Mouse (Mus musculus) lung, adult 2 months (tissue): ENCODE measurements around the gene Kifc5b. TPM values are rescaled to one million over a fixed set of nuclear protein-coding genes. Genes with fewer than 3 reads are reported as not detected.

Experiments used
- DNase-seq: peaks from one replicate; pipeline ENCODE4 v3.0.0; 2022
- H3K4me1 ChIP-seq: fragments of 200-500 bp; 2 replicates; pipeline ENCODE4 v1.6.1; 2011; ENCODE audit warnings: low read length; ENCODE audit not compliant: control insufficient read depth, insufficient read depth
- H3K4me3 ChIP-seq: fragments of 200-500 bp; replicated peaks from 2 replicates; pipeline ENCODE3; 2011; ENCODE audit warnings: low read depth, mild to moderate bottlenecking, control low read depth, low read length; ENCODE audit errors: extremely low read depth
- CTCF ChIP-seq: fragments of 200-500 bp; IDR thresholded peaks from 2 replicates; pipeline ENCODE4 v1.5.1; 2011; ENCODE audit warnings: mild to moderate bottlenecking, low read length, control low read depth; ENCODE audit not compliant: insufficient read depth
- POLR2A ChIP-seq: fragments of 200-500 bp; IDR thresholded peaks from 2 replicates; pipeline ENCODE4 v1.6.1; 2011; ENCODE audit warnings: low read depth, mild to moderate bottlenecking, control low read depth, low read length, borderline replicate concordance; ENCODE audit errors: extremely low read depth
- WGBS: fragments of 180-500 bp; shearing (Covaris S2); methylation state at CpG from one replicate; pipeline ENCODE4 v1.1.7; 2018; 5-methylcytosine and 5-hydroxymethylcytosine counted together
- polyA plus RNA-seq: library from polyadenylated mRNA; depleted of rRNA; stranded (reverse); fragments of >200 nt; gene quantifications from 2 replicates; pipeline ENCODE4 v1.2.3, GENCODE M21; 2012; rRNA removed

Kifc5b gene
- 1.5 and 1.8 TPM in 2 replicates for polyA plus RNA-seq

DNA sequence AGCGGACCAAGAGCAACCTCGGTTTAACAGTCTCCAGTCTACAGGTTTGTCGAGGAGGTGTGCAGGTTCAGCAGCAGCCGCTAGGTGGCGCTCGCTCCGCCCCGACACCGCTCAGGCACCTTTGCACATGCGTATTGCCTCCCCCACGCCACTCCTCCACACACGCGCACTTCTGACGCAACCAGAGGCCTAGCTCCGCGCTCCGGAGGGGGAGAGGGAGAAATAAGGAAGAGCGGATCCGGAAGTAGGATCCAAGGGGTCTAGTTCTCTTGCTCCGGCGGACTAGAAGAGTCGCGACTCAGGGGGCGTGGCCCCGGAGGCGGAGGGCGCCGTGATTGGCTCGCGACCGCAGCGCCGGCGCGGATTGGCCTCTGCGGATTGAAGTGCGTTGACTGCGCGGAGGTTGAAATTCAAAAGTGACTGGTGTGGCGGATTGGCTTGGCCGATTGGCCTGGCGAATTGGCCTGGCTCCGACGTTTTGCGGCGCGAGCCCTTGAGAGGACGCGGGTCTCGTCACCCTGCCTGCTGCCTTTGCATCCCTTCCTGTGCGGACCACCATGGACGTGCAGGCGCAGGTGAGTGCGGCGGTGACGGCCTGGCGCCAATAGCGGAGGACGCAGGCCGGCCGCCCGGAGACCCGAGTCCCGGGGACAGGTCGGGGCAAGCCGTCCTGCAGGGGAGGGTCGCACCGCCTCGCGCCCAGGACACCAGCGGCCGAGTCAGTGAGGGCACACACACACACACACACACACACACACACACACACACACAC is at the start of gene Kifc5b:
Gene Kifc5b, plus strand, starts transcription at position 381 of the 772 bp plus-strand sequence.
- WGBS: under 1% methylated on average over 72 of the region's 72 CpGs
- TF ChIP-seq POLR2A: no peak
- TF ChIP-seq CTCF: peak; percentile 95
- H3K4me1 ChIP-seq: no peaks in the 10 kb centered on the region

DNA sequence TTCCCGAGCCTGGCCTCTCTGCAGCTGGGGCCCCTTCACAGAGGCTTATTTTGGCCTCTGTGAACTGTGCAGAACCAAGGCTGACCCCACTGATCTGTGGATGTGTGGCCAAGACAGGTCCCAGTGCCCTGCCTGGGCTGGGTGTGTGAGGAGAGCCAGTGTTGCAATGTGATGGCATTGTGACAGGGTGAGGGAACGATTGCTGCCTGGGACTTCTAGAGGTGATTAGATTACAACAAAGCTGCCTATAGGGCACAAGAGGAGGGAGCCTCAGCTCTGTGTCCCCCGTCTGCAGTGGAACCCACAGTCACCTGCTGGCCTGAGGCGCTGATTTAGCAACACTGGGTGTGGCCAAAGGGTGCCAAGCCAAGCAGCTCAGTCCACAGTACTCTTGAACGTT is 48.1 kb upstream of the Kifc5b start:
- Histone ChIP-seq H3K4me1 (no peaks in the 10 kb centered on the region), H3K4me3 (no peak overlapping the region)
- TF ChIP-seq CTCF (no peak), POLR2A (no peak)
- no peak for DNase-seq
- WGBS: 30% methylated on average over 5 of the region's 5 CpGs

More for the DNA sequence above, at the start of gene Kifc5b:
- peak; percentile 99 for DNase-seq
- H3K4me3 ChIP-seq: peak within 1 kb of the TSS; percentile 76

DNA sequence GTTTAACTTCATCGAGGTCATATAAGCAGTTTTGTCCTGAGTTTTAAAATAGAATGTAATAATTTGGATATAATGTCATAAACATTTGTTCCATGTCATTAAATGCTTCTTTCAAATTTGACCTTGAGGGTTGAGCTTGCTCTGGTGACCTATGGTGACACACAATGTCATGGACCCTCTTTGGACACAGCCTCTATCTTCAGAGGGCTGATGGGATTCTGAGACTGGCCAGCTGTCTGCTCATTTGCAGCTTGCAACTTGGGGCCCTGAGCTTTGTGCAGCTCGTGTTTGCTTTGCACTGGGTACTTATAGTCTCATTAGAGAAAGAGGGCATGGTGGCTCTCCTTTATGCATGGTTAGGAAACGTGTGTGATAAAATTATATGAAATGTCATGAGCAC is 44.0 kb upstream of the Kifc5b start:
- 46% methylated on average over 3 of the region's 3 CpGs for WGBS

DNA sequence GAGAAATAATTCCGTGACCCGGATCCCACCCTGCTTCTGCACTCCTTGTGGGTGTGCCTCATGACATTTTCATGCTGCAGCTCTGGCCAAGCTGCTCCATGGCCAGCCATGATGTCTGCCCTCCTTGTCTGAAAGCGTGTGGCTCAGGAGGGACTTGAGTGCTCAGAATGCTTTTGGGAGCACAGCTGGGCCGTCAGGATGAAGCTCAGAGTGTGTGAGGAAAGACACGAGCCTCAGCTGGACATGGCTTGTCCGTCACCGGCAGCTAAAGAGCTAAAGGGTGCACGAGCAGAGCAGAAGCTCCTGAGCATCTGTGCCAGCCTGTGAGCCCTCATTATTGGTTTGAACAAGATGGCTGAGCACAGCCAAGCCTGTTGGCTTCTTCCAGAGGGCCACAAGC is 43.4 kb upstream of the Kifc5b start:
- 67% methylated on average over 8 of the region's 8 CpGs for WGBS
- Histone ChIP-seq H3K4me1 (no peaks in the 10 kb centered on the region), H3K4me3 (no peak overlapping the region)
- no peak for DNase-seq
- TF ChIP-seq CTCF (no peak), POLR2A (no peak)

More for the DNA sequence above, 44.0 kb upstream of the Kifc5b start:
- H3K4me3 ChIP-seq: no peak overlapping the region
- TF ChIP-seq CTCF: no peak
- no peak for TF ChIP-seq POLR2A
- no peaks in the 10 kb centered on the region for H3K4me1 ChIP-seq
- no peak for DNase-seq

DNA sequence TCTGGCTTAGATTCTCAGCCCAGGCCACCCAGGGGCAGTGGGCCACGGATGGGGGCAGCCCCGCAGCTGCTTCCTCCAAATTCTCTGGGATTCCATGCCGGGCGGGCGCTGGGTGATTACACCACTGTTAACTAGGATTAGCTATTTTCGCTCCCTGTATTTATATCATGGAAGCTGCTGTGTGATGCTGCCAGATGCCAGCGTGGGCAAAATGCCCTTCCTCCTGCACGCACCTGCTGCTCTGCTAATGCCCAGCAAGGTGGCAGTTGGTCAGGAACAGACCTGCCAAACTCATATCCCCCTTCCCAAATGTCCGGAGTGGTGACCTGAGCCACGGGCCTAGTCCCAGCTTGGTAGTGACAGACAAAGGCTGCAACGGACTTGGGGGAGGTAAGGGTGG is 42.3 kb upstream of the Kifc5b start:
- no peak for TF ChIP-seq CTCF
- H3K4me1 ChIP-seq: no peaks in the 10 kb centered on the region
- WGBS: 73% methylated on average over 11 of the region's 11 CpGs
- no peak overlapping the region for H3K4me3 ChIP-seq
- DNase-seq: no peak

DNA sequence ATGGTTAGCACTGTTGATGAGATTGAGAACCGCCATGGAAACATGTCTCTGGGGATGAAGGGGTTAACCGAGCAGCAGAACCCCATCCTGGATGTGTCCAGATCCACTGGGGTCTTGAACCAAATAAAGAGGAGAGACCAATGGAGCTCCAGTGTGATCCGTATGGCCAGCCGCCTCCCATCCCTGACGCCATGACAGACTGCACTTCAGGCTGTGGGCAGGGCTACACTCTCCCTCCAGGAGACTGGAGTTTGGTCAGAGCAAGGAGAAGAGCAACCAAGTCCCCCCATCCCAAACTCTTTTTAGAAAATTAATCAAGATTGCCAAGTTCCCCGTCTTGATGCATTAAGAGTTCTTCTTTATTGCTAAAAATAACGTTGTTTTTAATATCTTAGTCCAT is 39.0 kb upstream of the Kifc5b start:
- 78% methylated on average over 7 of the region's 7 CpGs for WGBS
- no peak overlapping the region for H3K4me3 ChIP-seq
- no peaks in the 10 kb centered on the region for H3K4me1 ChIP-seq
- no peak for TF ChIP-seq CTCF
- DNase-seq: no peak

DNA sequence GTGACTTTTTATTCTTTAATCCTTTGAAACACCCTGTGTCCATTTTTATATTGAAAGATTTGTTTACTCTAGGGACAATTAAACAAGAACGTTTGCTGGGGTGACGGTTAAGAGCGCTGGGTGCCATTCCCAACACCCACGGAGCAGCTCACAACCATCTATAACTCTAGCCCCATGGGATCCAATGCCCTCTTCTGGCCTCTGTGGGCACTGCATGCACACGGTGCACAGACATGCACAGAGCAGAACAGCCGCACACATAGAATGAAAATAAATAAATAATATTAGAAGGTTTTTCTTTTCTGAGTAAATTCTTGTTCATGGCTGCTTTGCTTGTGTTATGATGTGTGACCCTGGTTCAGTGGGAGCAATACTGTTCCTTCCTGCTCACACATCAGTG is 37.7 kb upstream of the Kifc5b start:
- no peak for TF ChIP-seq POLR2A
- TF ChIP-seq CTCF: no peak
- no peak for DNase-seq
- WGBS: 84% methylated on average over 6 of the region's 6 CpGs
- Histone ChIP-seq H3K4me3 (no peak overlapping the region), H3K4me1 (no peaks in the 10 kb centered on the region)

DNA sequence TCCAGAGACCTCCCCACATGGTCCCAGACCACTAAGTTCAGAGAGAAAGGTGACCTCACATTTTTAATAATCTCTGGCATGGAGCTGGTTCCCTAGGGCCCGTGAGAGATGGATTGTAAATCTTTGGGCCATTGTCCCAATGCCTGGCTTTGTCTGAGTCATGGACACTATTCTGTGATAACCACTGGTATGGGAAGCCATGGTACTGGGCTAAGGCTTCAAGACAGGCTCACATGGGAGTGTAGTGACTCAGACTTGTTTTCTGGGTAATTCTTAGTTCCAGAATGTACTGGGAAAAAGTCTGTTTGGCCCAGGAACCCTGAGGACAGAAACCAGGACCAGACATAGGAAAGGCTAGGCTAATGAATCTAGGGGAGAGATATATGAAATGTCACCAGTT is 34.2 kb upstream of the Kifc5b start:
- TF ChIP-seq POLR2A (no peak), CTCF (no peak)
- DNase-seq: no peak
- Histone ChIP-seq H3K4me3 (no peak overlapping the region), H3K4me1 (no peaks in the 10 kb centered on the region; the same call in 1 of the 2 replicates)
- WGBS: 83% methylated on average over 1 of the region's 1 CpGs

DNA sequence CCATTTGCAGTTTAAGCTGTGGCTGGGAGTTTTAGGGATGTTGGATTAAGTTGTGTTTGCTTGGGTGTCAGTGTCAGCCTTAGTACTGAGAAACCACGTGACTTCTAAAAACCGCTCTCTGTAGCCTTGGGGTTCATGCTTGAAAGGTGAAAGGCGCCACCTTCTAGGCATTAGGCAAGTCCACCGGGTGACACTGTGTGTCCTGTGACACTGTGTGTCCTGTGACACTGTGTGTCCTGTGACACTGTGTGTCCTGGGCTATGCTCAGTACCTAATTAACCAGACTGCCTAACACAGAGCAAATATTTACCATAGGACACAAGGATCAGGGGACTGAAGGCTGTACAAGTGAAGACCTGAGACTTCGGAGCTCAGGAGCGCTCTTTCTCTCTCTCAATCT is 33.3 kb upstream of the Kifc5b start:
- TF ChIP-seq CTCF: no peak
- no peak for TF ChIP-seq POLR2A
- no peaks in the 10 kb centered on the region; the same call in 1 of the 2 replicates for H3K4me1 ChIP-seq
- DNase-seq: no peak
- H3K4me3 ChIP-seq: no peak overlapping the region
- WGBS: 81% methylated on average over 6 of the region's 6 CpGs

DNA sequence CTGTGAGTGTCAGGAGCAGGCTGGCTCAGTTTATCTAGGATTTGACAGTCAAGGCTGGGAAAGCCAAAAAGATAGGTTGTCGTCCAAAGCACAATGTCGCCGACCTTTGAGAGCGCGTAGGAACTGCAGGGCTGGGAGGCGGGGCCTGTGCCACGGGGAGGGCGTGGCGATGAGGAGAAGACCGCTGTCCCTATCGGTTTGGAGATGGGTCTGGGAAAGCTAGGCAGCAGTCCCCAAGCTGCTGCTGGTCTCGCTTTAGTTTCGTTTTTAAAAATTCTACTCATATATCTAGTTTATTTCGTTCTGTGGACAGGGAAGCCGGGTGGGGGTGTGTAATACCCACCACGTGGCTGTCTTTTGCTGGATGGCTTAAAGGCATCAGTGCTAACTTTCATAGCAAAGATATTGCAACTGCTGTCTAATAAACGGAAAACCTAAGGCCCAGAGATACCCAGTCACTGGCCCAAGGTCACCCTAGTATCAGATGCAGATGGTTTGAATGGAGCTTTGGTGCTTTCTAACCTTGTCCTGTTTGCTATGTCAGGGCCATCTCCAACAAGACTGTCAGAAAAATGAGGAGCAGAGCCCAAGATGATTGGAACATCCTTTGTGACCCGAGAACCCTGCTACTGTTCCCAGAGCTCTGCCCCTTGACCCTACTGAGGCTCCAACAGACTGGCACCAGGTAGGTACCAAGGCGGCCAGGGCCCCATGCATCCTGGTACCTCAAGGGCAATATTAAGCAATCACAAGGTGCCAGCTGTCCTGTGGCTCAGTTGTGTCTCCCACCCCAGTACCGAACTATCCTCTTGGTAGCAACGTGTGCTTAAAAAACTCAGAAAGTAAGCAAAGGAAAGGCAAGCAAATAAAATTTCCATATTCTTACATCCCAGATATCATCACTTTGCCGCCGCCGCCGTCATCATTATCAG is 31.6 kb upstream of the Kifc5b start:
- peak; percentile 37; the same call in 1 of the 2 replicates for TF ChIP-seq CTCF
- TF ChIP-seq POLR2A: no peak
- 15% methylated on average over 25 of the region's 25 CpGs for WGBS
- H3K4me3 ChIP-seq: peak overlapping the region; percentile 45
- H3K4me1 ChIP-seq: no peaks in the 10 kb centered on the region; the same call in 1 of the 2 replicates
- DNase-seq: peak; percentile 74
